Mouse (Mus musculus) liver, adult 2 months (tissue): Measurements from ENCODE around the gene Dlk2.

Experiments used
- CTCF ChIP-seq: fragments of 200-500 bp; IDR thresholded peaks from 2 replicates; pipeline ENCODE4 v1.5.1; 2011; ENCODE audit warnings: low read depth, low read length, control low read depth
- POLR2A ChIP-seq: fragments of 200-500 bp; IDR thresholded peaks from 2 replicates; pipeline ENCODE4 v1.6.1; 2011; ENCODE audit warnings: low read length, control low read depth; ENCODE audit not compliant: insufficient read depth; ENCODE audit errors: extremely low read depth

GRCm38 (mm10) chr17:46258279-46259053 lies 38.8 kb upstream of the Dlk2 start:
- TF ChIP-seq CTCF (no peak), POLR2A (no peak)
